Mouse (Mus musculus): Measurements from ENCODE around the gene Elp4. TPM values are rescaled to one million over a fixed set of nuclear protein-coding genes. Genes with fewer than 3 reads are reported as not detected.
A peak's percentile ranks its signal among the peaks of the same experiment; 100 is the strongest.

Elp4 gene
- polyA plus RNA-seq, 1 experiment from 2014 or later: 11.3 TPM

GRCm38 (mm10) chr2:105688011-105688410, 216.4 kb downstream of the Elp4 start:
- no peak for DNase-seq (ENCODE audit: low spot score)
- H3K36me3 ChIP-seq (ENCODE audit: insufficient read depth, low read length): no peaks in the 10 kb centered on the region
- H3K27me3 ChIP-seq (replicated peaks; ENCODE audit: insufficient read depth, low read length): peaks cover 86% of the 10 kb centered on the region
- H3K4me1 ChIP-seq (ENCODE audit: insufficient read depth, low read depth, low read length): 0 out of 2 replicates have a peak, but pooled peaks cover 7% of the 10 kb centered on the region
- WGBS: 1% methylated on average over 17 of the region's 17 CpGs
- H3K4me2 ChIP-seq (replicated peaks; ENCODE audit: low read depth, low read length): peak overlapping the region; percentile 34
- no peak for ATAC-seq
- TF ChIP-seq EP300 (IDR thresholded peaks at IDR 0.05) (no peak), CTCF (IDR thresholded peaks at IDR 0.05) (no peak)
- H3K27ac ChIP-seq (ENCODE audit: low read length): no peak overlapping the region
- H3K9me3 ChIP-seq (ENCODE audit: low read length): no peaks in the 10 kb centered on the region
- no peak overlapping the region for H3K9ac ChIP-seq (replicated peaks; ENCODE audit: low read depth)
- peak overlapping the region; percentile 17; the same call in 1 of the 2 replicates for H3K4me3 ChIP-seq (ENCODE audit: low read depth, low read length)

GRCm38 (mm10) chr2:105687317-105687991, 216.9 kb downstream of the Elp4 start:
- TF ChIP-seq EP300 (IDR thresholded peaks at IDR 0.05) (no peak), CTCF (IDR thresholded peaks at IDR 0.05) (peak; percentile 61)
- no peak overlapping the region for H3K27ac ChIP-seq (ENCODE audit: low read length)
- peak; percentile 33 for ATAC-seq
- WGBS: 3% methylated on average over 13 of the region's 13 CpGs
- no peaks in the 10 kb centered on the region for H3K36me3 ChIP-seq (ENCODE audit: insufficient read depth, low read length)
- no peak overlapping the region for H3K9ac ChIP-seq (replicated peaks; ENCODE audit: low read depth)
- H3K4me2 ChIP-seq (replicated peaks; ENCODE audit: low read depth, low read length): peak overlapping the region; percentile 34
- peak overlapping the region; percentile 17; the same call in 1 of the 2 replicates for H3K4me3 ChIP-seq (ENCODE audit: low read depth, low read length)
- H3K27me3 ChIP-seq (replicated peaks; ENCODE audit: insufficient read depth, low read length): peaks cover 87% of the 10 kb centered on the region
- H3K9me3 ChIP-seq (ENCODE audit: low read length): no peaks in the 10 kb centered on the region
- 0 out of 2 replicates have a peak, but pooled peaks cover 7% of the 10 kb centered on the region for H3K4me1 ChIP-seq (ENCODE audit: insufficient read depth, low read depth, low read length)
- DNase-seq (ENCODE audit: low spot score): peak; percentile 56

DNA sequence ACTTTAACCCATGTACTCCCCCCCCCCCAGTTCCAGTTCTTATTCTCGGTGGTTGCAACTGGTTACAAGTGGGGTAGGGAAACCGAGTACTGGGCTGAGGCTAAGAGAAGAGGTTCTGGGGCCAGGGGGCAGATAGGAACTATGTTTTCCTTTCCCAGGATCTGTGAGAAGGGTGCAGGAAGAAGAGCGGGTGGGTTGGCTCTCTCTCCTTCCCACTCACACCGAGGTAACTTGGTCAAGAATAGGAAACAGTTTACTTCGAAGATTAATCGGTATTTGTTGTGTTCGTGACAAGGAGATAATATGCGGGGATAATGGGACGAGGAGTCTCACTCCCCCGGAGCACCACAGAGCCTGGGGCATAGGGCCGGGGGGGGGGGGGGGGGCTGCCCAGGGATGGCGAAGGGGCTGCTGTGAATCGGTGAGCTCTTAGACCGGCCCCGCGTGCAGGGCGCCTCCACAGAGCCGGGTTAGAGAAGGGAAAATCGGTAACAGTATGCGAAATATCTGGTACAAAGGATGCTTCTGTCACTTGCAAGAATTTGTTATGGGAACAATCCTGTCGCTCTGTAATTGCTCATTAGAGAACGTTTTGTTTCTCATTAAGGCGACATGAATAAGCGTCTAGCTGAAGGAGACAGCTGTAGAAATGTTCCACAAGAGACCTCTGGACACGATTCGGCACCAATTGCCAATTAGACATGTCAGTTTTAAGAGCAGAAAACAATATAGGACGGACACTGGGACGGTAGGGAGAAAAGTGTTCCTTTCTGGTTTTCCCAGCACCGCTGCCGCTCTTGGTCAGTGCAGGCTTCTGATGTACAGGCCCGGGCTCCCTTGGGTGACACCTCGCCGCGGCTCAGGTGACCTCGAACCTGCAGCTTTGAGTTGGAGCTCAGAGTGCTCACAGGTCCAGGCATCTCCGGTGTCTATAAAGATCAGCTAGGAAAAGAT, 217.7 kb downstream of the Elp4 start:
- no peak for DNase-seq (ENCODE audit: low spot score)

GRCm38 (mm10) chr2:105685651-105686050, 218.7 kb downstream of the Elp4 start:
- no peak overlapping the region for H3K4me2 ChIP-seq (replicated peaks; ENCODE audit: low read depth, low read length)
- DNase-seq (ENCODE audit: low spot score) (no peak), ATAC-seq (no peak)
- 0 out of 2 replicates have a peak, but pooled peaks cover 7% of the 10 kb centered on the region for H3K4me1 ChIP-seq (ENCODE audit: insufficient read depth, low read depth, low read length)
- H3K4me3 ChIP-seq (ENCODE audit: low read depth, low read length): no peak overlapping the region
- H3K27ac ChIP-seq (ENCODE audit: low read length): no peak overlapping the region
- H3K36me3 ChIP-seq (ENCODE audit: insufficient read depth, low read length): no peaks in the 10 kb centered on the region
- H3K27me3 ChIP-seq (replicated peaks; ENCODE audit: insufficient read depth, low read length): peaks cover 90% of the 10 kb centered on the region
- no peak overlapping the region for H3K9ac ChIP-seq (replicated peaks; ENCODE audit: low read depth)
- TF ChIP-seq EP300 (IDR thresholded peaks at IDR 0.05): no peak
- TF ChIP-seq CTCF (IDR thresholded peaks at IDR 0.05): no peak
- 2% methylated on average over 11 of the region's 11 CpGs for WGBS
- H3K9me3 ChIP-seq (ENCODE audit: low read length): no peaks in the 10 kb centered on the region

More for the DNA sequence above, 217.7 kb downstream of the Elp4 start:
- H3K4me3 ChIP-seq (ENCODE audit: low read depth, low read length): no peak overlapping the region
- no peak for ATAC-seq
- H3K36me3 ChIP-seq (ENCODE audit: insufficient read depth, low read length): no peaks in the 10 kb centered on the region
- no peak overlapping the region for H3K27ac ChIP-seq (ENCODE audit: low read length)
- 3% methylated on average over 36 of the region's 36 CpGs for WGBS
- TF ChIP-seq EP300 (IDR thresholded peaks at IDR 0.05) (no peak), CTCF (IDR thresholded peaks at IDR 0.05) (no peak)
- no peak overlapping the region for H3K9ac ChIP-seq (replicated peaks; ENCODE audit: low read depth)
- H3K4me1 ChIP-seq (ENCODE audit: insufficient read depth, low read depth, low read length): 0 out of 2 replicates have a peak, but pooled peaks cover 7% of the 10 kb centered on the region
- H3K9me3 ChIP-seq (ENCODE audit: low read length): no peaks in the 10 kb centered on the region
- H3K27me3 ChIP-seq (replicated peaks; ENCODE audit: insufficient read depth, low read length): peaks cover 87% of the 10 kb centered on the region
- H3K4me2 ChIP-seq (replicated peaks; ENCODE audit: low read depth, low read length): no peak overlapping the region

DNA sequence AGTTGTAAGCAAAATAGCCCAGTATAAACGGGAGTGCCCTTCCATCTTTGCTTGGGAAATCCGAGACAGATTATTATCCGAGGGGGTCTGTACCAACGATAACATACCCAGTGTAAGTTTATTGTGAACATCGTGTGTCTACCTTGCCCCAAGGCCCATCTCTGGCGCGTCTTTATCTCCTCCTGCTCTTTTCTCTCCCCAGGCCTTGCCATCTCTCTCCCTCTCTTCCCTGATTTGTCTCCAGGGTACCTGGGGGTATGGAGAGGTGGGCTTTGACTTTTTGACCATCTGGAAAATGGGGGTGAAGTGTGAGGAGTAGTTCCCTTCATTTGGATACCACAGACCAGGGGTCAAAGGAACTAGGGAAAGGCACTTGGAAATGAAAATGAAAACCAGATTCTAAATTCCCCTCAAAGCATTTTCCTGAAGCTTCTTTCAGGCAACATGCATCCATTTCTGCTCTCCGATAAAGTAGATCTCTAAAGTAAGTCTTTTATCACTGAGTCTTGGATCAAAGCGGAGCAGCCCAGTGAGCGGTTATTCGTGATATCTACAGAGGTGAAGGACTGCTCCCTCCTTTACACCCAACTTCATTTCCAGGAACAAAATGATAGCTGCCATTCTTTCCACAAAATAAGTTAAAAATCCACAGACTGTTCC, 219.2 kb downstream of the Elp4 start:
- Histone ChIP-seq H3K9me3 (ENCODE audit: low read length) (no peaks in the 10 kb centered on the region), H3K4me1 (ENCODE audit: insufficient read depth, low read depth, low read length) (0 out of 2 replicates have a peak, but pooled peaks cover 7% of the 10 kb centered on the region), H3K36me3 (ENCODE audit: insufficient read depth, low read length) (no peaks in the 10 kb centered on the region), H3K4me3 (ENCODE audit: low read depth, low read length) (no peak overlapping the region), H3K9ac (replicated peaks; ENCODE audit: low read depth) (no peak overlapping the region), H3K27ac (ENCODE audit: low read length) (no peak overlapping the region), H3K27me3 (replicated peaks; ENCODE audit: insufficient read depth, low read length) (peaks cover 90% of the 10 kb centered on the region), H3K4me2 (replicated peaks; ENCODE audit: low read depth, low read length) (no peak overlapping the region)
- no peak for TF ChIP-seq CTCF (IDR thresholded peaks at IDR 0.05)
- no peak for TF ChIP-seq EP300 (IDR thresholded peaks at IDR 0.05)
- 4% methylated on average over 11 of the region's 11 CpGs for WGBS
- no peak for DNase-seq (ENCODE audit: low spot score)
- ATAC-seq: no peak
